Mouse (Mus musculus) ES-Bruce4 (cell line): ENCODE results near the gene Mical2. TPM values are rescaled to one million over a fixed set of nuclear protein-coding genes. Genes with fewer than 3 reads are reported as not detected.

Experiments
- H3K27ac ChIP-seq: 2 replicates; pipeline ENCODE4 v1.5.1; 2012; ENCODE audit warnings: low read length, inconsistent platforms; ENCODE audit not compliant: insufficient read depth
- H3K27me3 ChIP-seq: 2 replicates; pipeline ENCODE4 v1.6.1; 2012; ENCODE audit warnings: mild to moderate bottlenecking, low read length, inconsistent platforms; ENCODE audit not compliant: control insufficient read depth, poor library complexity, insufficient read depth, severe bottlenecking
- H3K36me3 ChIP-seq: 2 replicates; pipeline ENCODE4 v1.6.1; 2012; ENCODE audit warnings: inconsistent platforms, mild to moderate bottlenecking, low read length, moderate library complexity; ENCODE audit not compliant: control insufficient read depth, poor library complexity, insufficient read depth, severe bottlenecking
- H3K4me1 ChIP-seq: one replicate; pipeline ENCODE4 v1.8.1; 2011; ENCODE audit warnings: low read length; ENCODE audit not compliant: control insufficient read depth, insufficient read depth
- H3K4me3 ChIP-seq: 2 replicates; pipeline ENCODE4 v1.5.1; 2011; ENCODE audit warnings: low read depth, mild to moderate bottlenecking, low read length
- H3K9ac ChIP-seq: 2 replicates; pipeline ENCODE4 v1.6.1; 2012; ENCODE audit warnings: low read depth, mild to moderate bottlenecking, inconsistent platforms; ENCODE audit not compliant: poor library complexity, severe bottlenecking
- H3K9me3 ChIP-seq: replicated peaks from 2 replicates; pipeline ENCODE4 v1.6.1; 2012; ENCODE audit warnings: mild to moderate bottlenecking, low read length, inconsistent platforms; ENCODE audit not compliant: control insufficient read depth, poor library complexity, insufficient read depth, severe bottlenecking
- CTCF ChIP-seq: IDR thresholded peaks from one replicate; pipeline ENCODE4 v1.8.1; 2011; ENCODE audit warnings: low read depth, low read length
- EP300 ChIP-seq: IDR thresholded peaks from 2 replicates; pipeline ENCODE4 v1.6.1; 2011; ENCODE audit warnings: low read depth, low read length; ENCODE audit not compliant: insufficient read depth
- POLR2A ChIP-seq: IDR thresholded peaks from one replicate; pipeline ENCODE4 v1.8.1; 2011; ENCODE audit warnings: low read length; ENCODE audit not compliant: insufficient read depth
- polyA plus RNA-seq: library from polyadenylated mRNA; stranded (reverse); fragments of >200 nt; gene quantifications from 2 replicates; pipeline ENCODE4 v1.2.4, GENCODE M21; 2011; ENCODE audit warnings: low read depth; ENCODE audit not compliant: missing spikeins, insufficient read depth, insufficient read length

Mical2 gene
- polyA plus RNA-seq, 1 experiment, result 2.4 TPM

GRCm38 (mm10) chr7:112285573-112285972 lies 59.9 kb downstream of the Mical2 start:
- TF ChIP-seq POLR2A (no peak), EP300 (no peak), CTCF (no peak)
- Histone ChIP-seq H3K27ac (no peak overlapping the region), H3K27me3 (no peaks in the 10 kb centered on the region), H3K36me3 (no peaks in the 10 kb centered on the region), H3K9me3 (no peaks in the 10 kb centered on the region), H3K4me3 (no peak overlapping the region), H3K9ac (no peak overlapping the region), H3K4me1 (no peaks in the 10 kb centered on the region)

- Histone ChIP-seq H3K36me3 (no peaks in the 10 kb centered on the region), H3K9ac (no peak overlapping the region), H3K4me3 (no peak overlapping the region), H3K9me3 (no peaks in the 10 kb centered on the region), H3K27me3 (no peaks in the 10 kb centered on the region), H3K4me1 (no peaks in the 10 kb centered on the region), H3K27ac (no peak overlapping the region)
- TF ChIP-seq CTCF (no peak), EP300 (no peak), POLR2A (no peak)
Observed at GRCm38 (mm10) chr7:112288352-112289107, 62.9 kb downstream of the Mical2 start.

DNA sequence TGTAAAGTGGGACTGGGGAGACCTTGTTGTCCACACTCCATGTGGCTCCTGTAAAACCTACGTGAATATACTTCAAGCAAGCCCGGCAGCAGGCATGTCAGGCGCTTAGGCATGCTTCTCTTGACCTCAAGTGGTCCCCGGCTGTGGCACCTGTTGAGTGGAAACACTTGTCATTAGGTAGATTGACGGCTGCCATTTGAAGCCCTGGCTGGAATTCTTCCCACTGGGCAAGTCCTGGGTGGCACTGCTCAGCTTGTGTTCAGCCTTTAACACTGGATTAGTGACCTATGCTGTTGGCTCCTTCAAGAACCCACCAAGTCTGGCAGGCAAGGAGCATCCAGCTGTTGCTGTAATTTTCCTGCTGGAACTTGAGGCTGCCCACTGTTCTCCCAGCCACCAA lies 63.9 kb downstream of the Mical2 start:
- Histone ChIP-seq H3K27me3 (no peaks in the 10 kb centered on the region), H3K36me3 (no peaks in the 10 kb centered on the region), H3K4me3 (no peak overlapping the region), H3K27ac (no peak overlapping the region), H3K4me1 (no peaks in the 10 kb centered on the region), H3K9ac (no peak overlapping the region), H3K9me3 (no peaks in the 10 kb centered on the region)
- TF ChIP-seq POLR2A (no peak), EP300 (no peak), CTCF (no peak)

GRCm38 (mm10) chr7:112289990-112290389 lies 64.3 kb downstream of the Mical2 start:
- Histone ChIP-seq H3K4me3 (no peak overlapping the region), H3K27me3 (no peaks in the 10 kb centered on the region), H3K9me3 (no peaks in the 10 kb centered on the region), H3K4me1 (no peaks in the 10 kb centered on the region), H3K36me3 (no peaks in the 10 kb centered on the region), H3K9ac (no peak overlapping the region), H3K27ac (no peak overlapping the region)
- TF ChIP-seq CTCF (no peak), EP300 (no peak), POLR2A (no peak)

GRCm38 (mm10) chr7:112293456-112294104 lies 67.9 kb downstream of the Mical2 start:
- Histone ChIP-seq H3K27ac (no peak overlapping the region), H3K4me1 (no peaks in the 10 kb centered on the region), H3K36me3 (no peaks in the 10 kb centered on the region), H3K4me3 (no peak overlapping the region), H3K9ac (no peak overlapping the region), H3K27me3 (no peaks in the 10 kb centered on the region), H3K9me3 (no peaks in the 10 kb centered on the region)
- TF ChIP-seq POLR2A (no peak), CTCF (no peak), EP300 (no peak)

GRCm38 (mm10) chr7:112295426-112296221 lies 70.0 kb downstream of the Mical2 start:
- no peaks in the 10 kb centered on the region for H3K9me3 ChIP-seq

More at GRCm38 (mm10) chr7:112295426-112296221, 70.0 kb downstream of the Mical2 start:
- no peaks in the 10 kb centered on the region for H3K4me1 ChIP-seq
- H3K9ac ChIP-seq, result no peak overlapping the region
- TF ChIP-seq POLR2A (no peak), EP300 (no peak), CTCF (no peak)
- H3K27ac ChIP-seq, result no peak overlapping the region
- H3K4me3 ChIP-seq, result no peak overlapping the region
- no peaks in the 10 kb centered on the region for H3K36me3 ChIP-seq
- H3K27me3 ChIP-seq, result no peaks in the 10 kb centered on the region
